Mouse (Mus musculus): ENCODE measurements around the gene D430041D05Rik.
A peak's percentile ranks its signal among the peaks of the same experiment; 100 is the strongest.

D430041D05Rik gene

DNA sequence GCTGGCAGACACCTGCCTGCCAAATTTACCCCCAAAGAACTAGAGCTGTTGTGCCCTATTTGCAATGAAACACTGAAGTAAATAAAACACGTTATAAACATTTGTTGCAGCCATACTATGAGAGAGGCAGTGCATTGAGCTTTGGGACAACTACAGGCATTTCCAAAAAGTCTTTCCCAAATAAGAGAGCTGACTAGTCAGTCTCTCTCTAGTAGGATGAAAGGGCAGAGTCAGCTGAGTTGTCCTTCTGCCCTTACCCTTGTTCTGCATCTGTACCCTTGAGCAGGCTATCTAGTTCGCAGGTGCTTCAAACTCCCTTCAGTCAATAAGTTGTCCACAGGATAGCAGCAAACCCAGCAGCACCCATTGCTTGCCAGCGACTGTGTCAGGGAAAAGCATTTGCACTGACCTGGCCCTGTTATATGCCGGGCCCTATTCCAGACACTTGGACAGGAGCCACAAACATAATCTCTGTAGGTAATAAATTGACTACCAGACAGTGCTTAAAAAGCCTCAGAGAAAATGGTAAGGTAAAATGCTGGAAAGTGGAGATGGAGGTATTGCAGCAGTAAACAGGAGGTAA is at the start of gene D430041D05Rik:
Gene D430041D05Rik, minus strand, starts transcription at position 51 of the 583 bp plus-strand sequence.
- DNase-seq = peak in 1 of 2 experiments; percentile 17

DNA sequence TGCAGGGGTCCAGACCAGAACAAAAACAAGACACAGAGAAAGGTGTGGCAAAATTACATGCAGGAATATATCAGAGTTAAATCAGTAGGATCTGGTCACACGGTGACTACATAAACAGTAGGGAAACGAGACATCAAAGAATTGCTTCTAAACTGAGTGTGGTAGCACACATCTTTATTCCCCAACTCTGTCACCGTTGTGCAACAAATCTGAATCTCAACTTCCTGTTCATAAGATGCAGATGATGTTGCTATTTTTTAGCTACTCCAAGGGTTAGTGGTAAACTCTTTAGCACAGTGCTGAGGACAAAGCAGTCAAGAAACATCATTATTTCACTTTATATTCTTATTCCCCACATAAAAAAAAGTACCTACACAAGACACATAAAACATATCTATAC is 49.2 kb upstream of the D430041D05Rik start:
- DNase-seq = no peak

DNA sequence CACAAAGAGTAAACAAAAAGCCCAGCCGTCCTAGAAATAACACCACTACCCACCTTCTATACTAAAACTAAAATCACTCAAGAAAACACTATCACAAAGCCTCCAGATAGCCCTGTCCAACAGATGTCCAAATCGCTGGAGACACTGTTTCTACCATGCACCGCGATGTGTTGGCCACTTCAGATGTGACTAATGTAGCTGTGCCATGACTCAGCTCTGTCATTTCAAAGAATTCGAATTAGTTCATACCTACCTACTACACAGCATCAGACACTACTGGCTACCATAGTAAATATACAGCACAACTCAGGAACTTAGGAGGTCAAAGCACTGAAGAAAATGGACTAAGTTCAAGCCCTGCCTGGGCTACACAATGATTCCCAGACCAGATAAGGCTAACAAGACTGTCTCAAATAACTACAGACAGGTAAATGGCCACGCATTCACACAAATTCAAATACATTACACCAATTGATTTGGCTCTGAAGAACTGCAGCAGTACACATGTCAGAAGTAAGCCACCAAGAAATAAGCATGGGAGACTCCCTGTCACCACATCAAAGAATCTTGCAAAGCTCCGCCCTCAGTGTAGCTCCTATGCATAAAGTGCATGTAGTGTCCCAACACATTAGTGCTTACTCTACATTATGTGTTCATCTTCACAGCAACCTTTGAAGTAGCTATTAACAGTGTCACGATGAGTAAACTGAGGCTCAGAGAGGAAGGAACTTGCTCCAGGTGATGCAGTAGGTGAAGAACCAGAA is 47.9 kb upstream of the D430041D05Rik start:
- DNase-seq = peak in 1 of 2 experiments; percentile 22

DNA sequence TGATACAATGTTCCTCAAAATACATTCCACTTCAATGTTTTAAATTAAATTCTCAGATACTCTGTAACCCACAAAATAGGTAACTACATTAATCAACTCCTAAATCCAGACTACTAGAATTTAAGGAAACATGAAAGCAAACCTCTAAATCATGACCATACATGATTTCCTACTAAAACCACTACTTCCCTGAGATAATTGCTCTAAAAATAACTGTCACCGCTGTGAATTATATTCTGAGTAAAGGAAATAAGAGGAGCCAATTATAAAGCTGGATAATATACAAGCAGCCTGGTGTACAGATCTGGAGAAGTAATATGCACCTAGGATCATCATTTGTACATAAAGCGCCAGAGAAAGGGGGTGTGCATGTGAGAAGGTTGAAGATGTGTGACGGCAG is 46.3 kb upstream of the D430041D05Rik start:
- no peak for DNase-seq

DNA sequence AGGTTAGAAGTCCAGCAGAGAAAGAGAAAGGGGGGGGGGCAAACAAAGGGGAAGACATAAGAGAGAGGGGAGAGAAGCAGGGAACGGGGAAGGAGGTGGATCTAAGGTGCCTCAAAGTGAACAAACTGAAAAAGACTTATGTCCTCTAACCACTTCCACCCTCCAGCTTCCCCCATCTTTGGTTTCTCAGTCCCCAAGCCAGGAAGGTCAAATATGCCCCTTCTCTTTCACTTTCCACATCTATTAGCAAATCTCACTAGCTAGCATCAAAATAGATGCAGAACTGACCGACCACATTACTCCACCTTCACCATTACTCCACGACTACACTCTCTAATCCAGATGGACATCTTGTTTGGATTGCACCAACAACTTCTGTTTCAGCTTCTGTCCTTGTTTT is 39.9 kb upstream of the D430041D05Rik start:
- DNase-seq = no peak

DNA sequence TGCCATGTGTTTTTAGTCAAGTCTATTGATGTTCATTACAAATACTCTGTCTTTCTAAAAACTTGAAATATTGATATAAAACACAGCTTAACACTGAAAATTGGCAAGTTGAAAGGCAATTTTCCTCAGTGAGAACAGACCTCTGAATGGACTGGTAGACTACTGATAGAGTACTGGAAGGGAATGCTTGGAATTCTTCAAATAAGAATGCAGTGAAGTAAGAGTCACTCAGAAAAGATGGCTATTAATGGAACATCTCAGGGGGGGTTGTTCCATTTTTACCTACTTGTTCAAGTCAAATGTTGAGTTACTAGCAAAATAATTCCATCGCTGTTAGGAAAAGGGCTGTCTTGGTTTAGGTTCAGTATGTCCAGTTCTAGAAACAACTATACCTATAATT is 38.4 kb upstream of the D430041D05Rik start:
- no peak for DNase-seq

DNA sequence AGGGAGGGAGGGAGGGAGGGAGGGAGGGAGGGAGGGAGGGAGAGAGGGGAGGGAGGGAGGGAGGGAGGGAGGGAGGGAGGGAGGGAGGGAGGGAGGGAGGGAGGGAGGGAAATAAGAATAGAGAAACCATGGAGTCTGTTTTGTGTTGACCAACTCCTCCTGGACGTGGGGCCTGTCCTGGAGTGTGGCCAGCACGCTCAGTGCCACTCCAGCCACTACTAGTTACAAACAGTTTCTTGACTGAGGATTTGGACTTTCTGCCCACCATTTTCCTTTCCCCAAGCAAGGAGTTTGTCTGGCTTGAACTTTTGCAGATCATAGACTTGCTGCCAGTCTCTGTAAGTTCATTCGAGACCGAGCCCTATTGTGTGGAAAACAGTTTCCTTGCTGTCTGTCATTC is 37.4 kb upstream of the D430041D05Rik start:
- DNase-seq = no peak

DNA sequence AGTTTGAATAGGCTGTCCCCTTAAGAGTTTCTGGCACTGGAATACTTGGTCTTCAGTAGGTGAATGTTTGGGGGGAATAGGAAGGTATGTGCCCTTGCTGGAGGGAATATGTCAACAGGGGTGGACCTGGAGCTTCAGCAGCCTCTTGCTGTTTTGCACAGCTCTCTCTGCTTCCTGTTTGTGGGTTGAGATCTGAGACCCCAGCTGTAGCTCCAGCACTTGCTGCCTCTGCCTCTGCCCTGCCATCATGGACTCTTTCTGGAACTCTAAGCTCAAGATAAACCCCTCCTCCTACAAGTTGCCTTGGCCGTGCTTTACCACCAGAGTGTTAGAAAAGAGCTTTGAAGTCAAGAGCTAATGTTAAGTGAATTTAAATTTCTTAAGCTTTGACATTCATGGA is 35.2 kb upstream of the D430041D05Rik start:
- DNase-seq = peak; percentile 29 to 53

DNA sequence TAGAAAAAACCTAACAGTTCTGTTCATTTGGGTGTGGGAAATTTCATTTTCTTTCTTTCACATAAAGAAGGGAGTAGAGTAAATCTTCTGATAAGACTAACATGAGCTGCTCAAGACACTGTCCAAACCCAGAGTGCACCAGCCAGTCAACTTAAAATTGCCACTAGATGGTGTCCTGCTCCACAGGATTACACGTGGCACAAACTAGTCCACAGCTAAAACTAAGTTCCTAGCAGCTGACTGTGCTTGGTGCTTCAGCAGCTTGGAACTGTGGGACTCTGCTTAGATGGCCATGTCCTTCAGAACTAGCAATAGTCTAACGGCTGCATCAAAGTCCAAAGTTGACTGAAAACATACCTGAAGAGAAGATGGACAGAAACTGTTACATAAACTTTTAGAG is 34.0 kb upstream of the D430041D05Rik start:
- peak; percentile 58 to 60 for DNase-seq

DNA sequence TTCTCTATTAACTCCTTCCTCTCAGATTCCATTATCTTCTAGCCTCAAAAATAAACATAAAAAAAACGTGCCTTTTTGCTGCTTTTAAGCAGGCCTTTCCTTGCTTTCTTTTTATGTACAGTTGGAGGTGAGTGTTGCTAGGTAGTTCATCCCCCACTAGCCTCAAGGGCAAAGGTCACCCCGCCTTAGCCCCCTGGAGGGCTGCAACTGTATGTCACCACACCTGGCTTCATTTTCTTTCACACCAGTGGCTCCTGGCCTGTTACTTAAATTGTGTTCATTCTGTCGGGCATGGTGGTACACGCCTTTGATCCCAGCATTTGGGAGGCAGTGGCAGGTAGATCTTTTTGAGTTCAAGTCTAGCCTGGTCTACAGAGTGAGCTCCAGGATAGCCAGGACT is 31.5 kb upstream of the D430041D05Rik start:
- no peak for DNase-seq

DNA sequence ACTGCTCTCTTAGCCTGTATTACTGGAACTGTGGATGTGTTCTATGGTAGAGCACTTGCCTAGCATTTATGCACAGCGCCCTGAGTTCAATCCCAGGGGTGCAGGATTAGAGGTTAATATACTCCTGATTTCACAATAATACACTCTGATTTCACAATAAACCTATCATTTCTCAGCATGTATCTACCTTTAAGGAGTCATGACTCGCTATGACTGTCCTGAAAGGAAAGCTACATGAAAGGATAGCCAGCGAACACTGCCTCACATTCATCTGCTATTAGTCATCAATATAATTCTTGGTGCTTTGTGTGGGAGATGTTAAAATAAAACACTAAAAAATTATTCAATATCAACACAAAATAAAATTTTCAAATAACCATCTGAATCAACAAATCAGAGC is 25.4 kb upstream of the D430041D05Rik start:
- no peak for DNase-seq

DNA sequence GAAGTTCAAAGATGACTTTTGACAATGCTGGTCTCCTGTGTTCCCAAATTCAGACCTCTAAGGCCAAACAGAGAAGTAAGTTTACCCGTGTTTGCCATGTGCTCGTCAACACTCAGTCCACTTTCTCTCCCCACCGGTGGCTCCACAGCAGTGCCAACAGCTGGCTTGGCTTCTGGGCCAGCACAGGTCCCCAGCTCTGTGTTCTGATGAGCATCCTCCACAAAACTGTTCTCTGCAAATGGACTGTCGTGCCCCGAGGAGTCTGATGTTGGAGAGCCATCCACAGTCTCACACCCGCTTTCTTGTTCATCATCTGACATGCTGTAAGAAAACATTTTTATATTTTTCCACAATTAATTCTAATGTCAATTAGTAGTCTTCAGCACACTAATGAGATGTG is 20.3 kb upstream of the D430041D05Rik start:
- no peak for DNase-seq

DNA sequence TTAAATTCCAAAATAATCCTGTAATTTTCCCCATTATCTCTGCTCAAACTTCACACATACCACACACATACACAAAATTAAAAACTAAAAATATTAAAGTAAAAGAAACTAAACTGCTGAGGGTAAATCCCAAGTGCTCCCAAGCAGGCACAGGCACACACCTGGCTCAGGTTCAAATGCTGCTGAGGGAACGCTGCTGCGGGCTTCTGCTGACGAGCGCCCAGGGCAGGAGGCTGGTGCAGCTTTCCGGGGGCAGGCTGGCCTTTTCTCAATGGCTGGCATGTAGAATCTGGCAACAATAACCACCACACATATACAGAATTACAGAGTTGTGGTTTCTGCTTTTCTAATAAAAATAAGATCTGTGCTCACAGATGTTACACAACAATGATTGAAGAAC is 19.8 kb upstream of the D430041D05Rik start:
- no peak for DNase-seq

DNA sequence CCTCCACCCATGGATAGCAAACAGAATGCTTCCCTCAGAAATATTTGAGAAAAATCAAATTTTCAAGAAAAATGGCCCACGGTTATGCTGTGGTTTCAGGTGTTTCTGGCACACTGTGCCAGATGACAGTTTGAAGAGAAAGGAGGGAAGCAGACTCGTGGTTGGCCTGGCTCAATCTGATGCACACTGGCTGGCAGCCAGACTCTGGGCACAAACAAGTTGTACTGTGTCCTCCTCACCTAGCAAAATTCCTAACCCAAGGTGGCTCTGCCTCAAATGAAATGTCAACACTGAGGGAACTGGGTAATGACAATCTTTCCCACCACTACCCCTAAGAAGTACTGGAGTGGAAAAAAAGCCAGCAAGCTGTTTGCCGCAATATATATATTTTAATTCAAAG is 15.3 kb upstream of the D430041D05Rik start:
- no peak for DNase-seq

DNA sequence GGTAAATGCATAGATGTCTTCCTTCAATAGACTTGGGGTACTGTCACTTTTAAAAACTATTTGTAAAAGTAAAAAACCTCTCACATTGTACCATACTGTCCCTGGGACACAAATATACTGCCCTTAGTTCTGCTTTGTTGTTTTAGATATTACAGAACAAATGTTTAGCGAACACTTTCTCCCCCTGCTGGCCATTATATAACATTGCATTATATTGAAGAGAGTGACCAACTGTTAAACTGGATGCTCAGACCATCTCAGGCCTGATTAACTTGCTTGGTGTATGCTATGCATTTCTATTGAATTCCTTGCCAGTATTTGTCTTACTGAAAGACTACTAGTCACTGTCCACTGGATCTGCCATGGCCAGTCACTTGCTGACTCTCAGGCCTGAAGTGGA is 11.4 kb upstream of the D430041D05Rik start:
- DNase-seq = no peak

DNA sequence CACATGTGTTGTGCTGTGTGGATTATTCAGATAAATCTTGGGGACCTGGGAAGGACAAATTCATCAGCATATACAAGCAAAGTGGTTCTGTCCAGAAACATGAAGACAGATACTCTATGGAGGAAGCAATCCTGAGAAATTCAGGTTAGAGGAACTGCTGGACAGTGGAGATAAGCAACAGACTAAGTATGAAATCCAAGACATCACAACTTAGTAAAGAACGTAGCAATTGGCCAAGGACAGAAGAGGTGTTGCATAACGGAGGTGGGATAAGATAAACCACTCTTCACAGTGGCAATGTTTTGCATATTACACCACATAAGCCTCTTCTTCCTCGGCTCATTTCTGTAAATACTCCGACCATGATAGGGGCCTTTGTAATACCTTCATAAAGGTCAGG is 10.0 kb upstream of the D430041D05Rik start:
- DNase-seq = no peak

DNA sequence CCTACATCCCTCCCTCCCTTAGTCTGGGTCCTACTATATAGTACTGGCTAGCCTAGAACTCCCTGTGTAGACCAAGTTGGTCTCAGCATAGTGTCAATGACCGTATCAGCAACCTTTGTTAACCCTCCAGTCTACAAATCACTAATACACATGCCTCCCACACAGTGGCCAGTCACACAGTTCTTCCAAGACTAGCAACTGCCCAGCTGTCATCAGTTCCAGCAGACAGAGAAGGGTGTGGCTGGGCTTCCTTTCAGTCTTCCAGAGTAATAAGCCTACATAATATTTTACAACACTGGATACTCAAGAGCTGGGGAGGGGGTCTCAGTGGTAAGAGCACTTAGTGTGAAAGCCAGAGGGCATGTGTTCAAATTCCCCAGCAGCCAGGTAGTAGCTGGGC is 9.2 kb upstream of the D430041D05Rik start:
- DNase-seq = no peak

DNA sequence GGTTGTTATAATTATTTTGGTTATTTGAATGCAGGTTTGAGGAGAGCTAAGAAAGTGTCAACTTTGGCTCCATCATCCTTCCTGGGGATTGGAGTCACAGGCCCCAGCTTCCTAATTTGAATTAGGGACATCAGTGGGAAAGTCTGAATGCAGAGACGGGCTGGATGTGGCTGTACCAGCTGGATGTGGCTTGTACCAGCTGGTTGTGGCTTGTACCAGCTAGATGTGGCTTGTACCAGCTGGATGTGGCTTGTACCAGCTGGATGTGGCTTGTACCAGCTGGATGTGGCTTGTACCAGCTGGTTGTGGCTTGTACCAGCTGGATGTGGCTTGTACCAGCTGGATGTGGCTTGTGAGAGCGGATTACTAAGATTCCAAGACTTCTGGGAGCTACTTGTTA is 8.6 kb upstream of the D430041D05Rik start:
- peak in 1 of 2 experiments; percentile 14 for DNase-seq

DNA sequence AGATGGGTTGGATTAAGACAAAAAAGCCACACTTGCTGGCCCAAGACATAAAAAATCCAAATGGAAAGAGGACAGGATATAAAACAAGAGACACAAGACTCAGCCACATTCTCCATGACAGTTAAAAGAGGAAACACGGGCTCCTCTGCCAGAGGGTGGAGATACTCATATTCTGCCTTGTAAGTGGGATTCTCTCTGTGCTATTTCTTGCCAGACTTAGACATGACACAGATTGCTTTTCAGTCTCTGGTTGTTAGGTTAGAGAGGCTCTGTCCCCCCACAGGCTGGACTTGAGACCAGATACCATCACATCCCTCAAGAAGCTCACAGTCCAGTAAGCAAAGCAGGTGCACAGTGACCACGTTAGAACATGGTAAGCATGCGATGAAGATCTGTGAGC is 2.2 kb upstream of the D430041D05Rik start:
- no peak for DNase-seq

DNA sequence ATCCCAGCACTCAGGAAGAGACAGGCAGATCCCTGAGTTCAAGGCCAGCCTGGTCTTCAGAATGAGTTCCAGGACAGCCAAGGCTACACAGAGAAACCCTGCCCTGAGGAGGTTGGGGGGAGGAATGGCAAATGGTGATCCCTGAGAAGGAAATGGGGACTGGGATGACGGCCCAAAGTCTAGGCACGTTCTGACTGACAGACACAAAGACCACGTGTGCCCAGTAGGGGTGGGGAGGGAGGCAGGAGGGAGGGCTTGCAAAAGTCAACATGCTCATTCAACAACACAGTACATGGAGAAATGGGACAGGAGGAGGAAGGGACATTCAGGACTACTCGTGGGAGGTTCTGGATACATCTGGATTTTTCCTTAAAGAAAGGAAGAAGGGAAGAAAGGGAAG is 1.7 kb upstream of the D430041D05Rik start:
- no peak for DNase-seq

DNA sequence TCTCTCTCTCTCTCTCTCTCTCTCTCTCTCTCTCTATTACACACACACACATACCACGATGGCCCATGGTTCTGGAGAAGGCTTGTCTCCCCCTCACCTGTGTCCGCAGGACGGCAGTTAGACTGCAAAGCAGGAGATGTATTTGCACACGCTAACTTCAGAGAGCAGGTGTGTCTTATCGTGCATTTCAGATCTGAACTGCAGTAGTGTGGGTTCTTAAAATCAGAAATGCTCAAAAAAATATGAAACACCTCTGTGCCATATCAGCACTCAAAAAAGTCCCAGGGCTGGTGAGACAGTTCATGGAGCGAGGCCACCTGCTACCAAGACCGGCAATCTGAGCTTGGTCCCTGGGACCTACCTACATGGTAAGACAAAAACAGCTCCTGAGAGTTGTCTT is 993 bp upstream of the D430041D05Rik start:
- peak in 1 of 2 experiments; percentile 55 for DNase-seq

DNA sequence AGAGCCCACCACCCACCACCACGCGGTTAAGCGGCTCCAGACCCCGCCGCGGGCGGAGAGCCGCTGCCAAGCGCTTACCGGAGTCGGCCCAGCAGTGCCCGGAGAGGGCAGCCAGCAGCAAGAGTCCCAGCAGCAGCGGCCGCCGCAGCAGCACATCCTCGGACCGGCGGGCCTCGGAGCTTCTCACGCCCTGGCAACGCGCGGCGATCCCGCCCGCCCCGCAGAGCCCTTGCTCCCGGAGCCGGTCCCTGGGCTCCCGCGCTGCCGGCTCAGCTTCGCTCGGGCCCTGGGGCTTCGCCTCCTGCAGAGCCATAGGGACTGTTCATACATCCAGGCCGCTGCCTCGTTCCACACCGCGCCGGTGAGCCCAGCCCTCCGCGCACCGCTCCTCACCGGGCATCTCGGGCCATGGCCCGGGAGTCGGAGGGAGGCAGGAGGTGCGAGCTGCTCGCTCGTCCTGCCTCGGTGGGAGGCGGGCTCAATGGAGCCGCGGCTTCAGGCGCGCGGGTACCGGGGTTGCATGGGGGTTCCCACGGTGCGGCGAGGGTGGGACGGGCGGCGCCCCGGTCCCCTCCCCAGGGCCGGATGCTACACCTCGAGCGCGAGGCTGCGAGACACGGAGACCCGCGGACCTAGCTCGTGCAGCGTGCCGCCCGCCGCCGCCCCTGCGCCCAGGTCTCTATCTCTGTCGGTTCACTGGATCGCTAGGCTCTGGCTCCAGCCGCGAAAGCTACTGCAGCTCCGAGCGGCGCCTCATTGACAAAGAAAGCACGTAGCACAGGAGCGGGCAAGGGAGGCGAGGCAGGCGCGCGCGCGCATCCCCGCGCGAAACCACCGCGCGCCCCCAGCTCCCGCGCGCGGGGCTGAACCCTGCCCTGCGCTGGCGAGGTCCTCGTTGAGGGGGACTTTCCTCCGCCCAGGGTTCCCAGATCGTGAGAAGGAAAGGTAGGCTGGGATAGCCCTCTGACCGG is 677 bp downstream of the D430041D05Rik start:
- DNase-seq = peak; percentile 54 to 72

DNA sequence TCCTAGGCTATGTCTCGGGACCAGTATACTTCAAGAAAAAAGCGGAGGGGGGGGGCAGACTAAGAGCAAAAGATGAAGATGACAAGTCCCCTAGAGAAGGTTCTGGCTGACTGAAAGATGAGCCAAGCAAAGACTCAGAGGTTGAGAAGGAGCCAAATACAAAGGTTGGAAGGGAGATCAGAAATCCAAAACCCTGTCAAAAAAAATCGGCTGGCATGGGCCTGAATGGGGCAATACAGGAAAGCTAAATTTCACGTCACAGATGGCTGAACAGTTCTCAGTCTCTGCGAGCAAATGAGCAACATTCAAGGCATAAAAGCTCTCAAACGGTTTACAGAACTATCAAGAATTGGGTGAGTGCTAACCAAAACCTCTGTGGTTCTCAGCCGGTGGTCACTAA is 2.5 kb downstream of the D430041D05Rik start:
- DNase-seq = no peak

DNA sequence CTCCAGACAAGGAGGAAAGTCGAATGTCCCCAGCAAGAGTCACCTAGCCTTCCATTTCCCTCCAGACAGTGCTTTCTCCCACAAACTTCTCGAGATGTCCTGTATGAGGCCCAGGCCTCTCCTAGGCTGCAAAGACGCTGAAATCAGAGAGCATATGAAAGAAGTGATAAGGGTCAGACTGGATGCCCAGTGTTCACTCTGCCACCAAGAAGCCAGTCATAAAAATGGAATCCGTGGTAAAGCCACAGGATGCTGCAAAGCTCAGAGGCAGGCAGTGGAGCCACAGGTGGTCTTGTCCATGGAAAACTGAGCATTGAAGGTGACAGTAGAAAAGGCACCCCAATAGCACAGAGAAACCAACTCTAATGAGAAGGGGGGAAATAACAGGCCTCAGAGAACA is 2.9 kb downstream of the D430041D05Rik start:
- DNase-seq = no peak

Data from thymus, postnatal 36 days (tissue).